Mouse (Mus musculus) c-Kit-positive CD71-positive TER-119-positive erythroid progenitor cells, embryonic 14.5 days (primary cell): ENCODE measurements around the gene Psmd9.

ENCODE experiments used
- DNase-seq: peaks from one replicate; pipeline ENCODE4 v3.0.0-alpha.2; 2013; ENCODE audit warnings: low spot score

The Psmd9 gene

GRCm38 (mm10) chr5:123137044-123137909 is 31.9 kb upstream of the Psmd9 start:
- DNase-seq: peak; percentile 79

GRCm38 (mm10) chr5:123137910-123138229 is 31.3 kb upstream of the Psmd9 start:
- DNase-seq: no peak

GRCm38 (mm10) chr5:123138230-123138911 is 30.8 kb upstream of the Psmd9 start:
- DNase-seq: peak; percentile 74

- DNase-seq: peak; percentile 83
Measured at GRCm38 (mm10) chr5:123138953-123139721, 30.1 kb upstream of the Psmd9 start.

GRCm38 (mm10) chr5:123139722-123140627 is 29.2 kb upstream of the Psmd9 start:
- no peak for DNase-seq

- peak; percentile 94 for DNase-seq
Measured at GRCm38 (mm10) chr5:123140694-123141554, 28.3 kb upstream of the Psmd9 start.

- DNase-seq: no peak
Measured at GRCm38 (mm10) chr5:123141555-123142160, 27.6 kb upstream of the Psmd9 start.

GRCm38 (mm10) chr5:123142161-123143157 is 26.8 kb upstream of the Psmd9 start, which contains the start of gene Setd1b:
Gene Setd1b (plus strand): TSS chr5:123142193.
- DNase-seq: no peak

- no peak for DNase-seq
Measured at GRCm38 (mm10) chr5:123143251-123143970, 25.8 kb upstream of the Psmd9 start.

GRCm38 (mm10) chr5:123143971-123144745 is 25.1 kb upstream of the Psmd9 start:
- no peak for DNase-seq

- no peak for DNase-seq
Measured at GRCm38 (mm10) chr5:123144746-123145590, 24.2 kb upstream of the Psmd9 start.

- no peak for DNase-seq
Measured at GRCm38 (mm10) chr5:123146357-123146756, 22.9 kb upstream of the Psmd9 start.

- DNase-seq: no peak
Measured at GRCm38 (mm10) chr5:123147569-123147968, 21.6 kb upstream of the Psmd9 start.

- no peak for DNase-seq
Measured at GRCm38 (mm10) chr5:123148073-123148722, 21.0 kb upstream of the Psmd9 start.

- DNase-seq: peak; percentile 88
Measured at GRCm38 (mm10) chr5:123149451-123150400, 19.5 kb upstream of the Psmd9 start.
